Mouse (Mus musculus): ENCODE results near the gene Retreg1. TPM values are rescaled to one million over a fixed set of nuclear protein-coding genes. Genes with fewer than 3 reads are reported as not detected.

Retreg1 gene
- total RNA-seq, 1 experiment = 7.1 TPM

DNA sequence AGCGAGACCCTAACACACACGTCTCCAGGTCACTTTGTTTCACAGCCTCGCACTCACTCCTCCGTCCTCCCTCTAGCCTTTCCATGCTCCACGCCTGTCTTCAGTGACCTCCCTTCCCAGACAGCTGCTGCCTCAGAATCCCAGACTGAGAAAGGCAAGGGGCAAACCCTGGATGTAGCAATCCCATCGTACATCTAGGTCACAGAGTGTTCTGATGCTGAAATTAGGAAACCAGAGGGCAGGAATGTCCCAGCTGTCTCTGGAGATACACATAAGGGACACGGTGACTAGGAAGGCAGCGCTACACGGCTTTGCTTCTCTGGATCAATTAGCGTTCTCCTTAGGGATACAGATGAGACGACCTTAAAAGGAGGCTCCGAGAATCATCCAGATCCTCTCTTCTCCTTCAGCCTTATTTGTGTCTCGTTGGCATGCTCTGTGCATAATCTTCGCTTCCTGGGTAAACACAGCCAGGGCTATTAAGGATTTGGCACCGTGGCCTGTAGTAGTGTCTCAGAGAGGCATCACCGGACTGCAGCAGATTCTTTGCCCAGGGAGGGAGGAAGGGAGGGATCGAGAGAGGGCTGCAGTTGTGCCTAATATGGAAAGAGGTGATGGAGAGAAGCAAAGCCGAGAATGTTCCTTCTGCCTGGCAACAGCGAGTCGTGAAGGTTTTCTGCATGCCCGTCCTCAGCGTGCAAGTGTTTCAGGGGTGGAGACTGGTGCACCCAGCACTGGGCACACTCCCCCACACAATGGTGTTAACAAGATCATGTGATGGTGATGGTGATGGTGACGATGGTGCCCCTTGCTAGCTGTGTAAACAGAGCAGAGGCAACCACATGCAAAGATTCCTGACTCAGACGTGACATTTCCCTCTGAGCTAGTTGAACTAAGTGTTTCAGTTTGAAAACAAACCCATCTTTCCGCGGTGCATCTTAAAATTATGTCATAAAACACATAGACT, 105.6 kb downstream of the Retreg1 start:
- in situ Hi-C loops (cut with MboI; ENCODE audit: low sequenced_read_pairs in 2 of 2, unreplicated experiment in 2 of 2) = no loop called here
- H3K9ac ChIP-seq (ENCODE audit: insufficient read depth, low read depth, low read length, poor library complexity, severe bottlenecking) = no peak overlapping the region

DNA sequence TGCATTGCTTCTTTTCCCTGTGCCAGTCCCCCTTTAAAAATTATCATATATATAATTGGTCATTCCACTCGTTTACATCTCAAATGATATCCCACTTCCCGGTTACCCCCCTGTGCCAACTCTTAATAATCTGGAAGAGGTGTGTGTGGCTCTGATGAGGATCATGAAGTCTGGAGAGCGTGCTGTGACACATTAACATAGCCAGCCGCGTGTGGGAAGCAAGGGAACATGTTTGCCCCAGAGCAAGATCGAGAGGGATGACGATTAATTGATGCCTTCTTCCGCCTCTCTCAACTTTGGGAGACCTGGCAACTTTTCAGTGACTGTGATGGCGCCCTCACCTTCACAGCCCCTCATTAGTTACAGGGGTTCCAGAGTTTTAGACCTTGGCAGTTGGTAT, 106.7 kb downstream of the Retreg1 start:
- Histone ChIP-seq H3K27ac (ENCODE audit: insufficient read depth, low read depth, low read length, poor library complexity, severe bottlenecking) (no peak overlapping the region), H3K4me1 (ENCODE audit: control insufficient read depth in 2 of 2, insufficient read depth in 2 of 2, low read length in 2 of 2, poor library complexity in 1 of 2) (no peaks in the 10 kb centered on the region), H3K9ac (ENCODE audit: insufficient read depth, low read depth, low read length, poor library complexity, severe bottlenecking) (no peak overlapping the region), H3K4me3 (ENCODE audit: insufficient read depth in 1 of 2, low read depth in 1 of 2, low read length in 2 of 2, poor library complexity in 1 of 2, severe bottlenecking in 1 of 2) (no peak overlapping the region), H3K9me3 (ENCODE audit: control insufficient read depth, insufficient read depth, low read depth, low read length) (no peaks in the 10 kb centered on the region), H3K36me3 (ENCODE audit: control insufficient read depth, insufficient read depth, low read length, poor library complexity, severe bottlenecking) (no peaks in the 10 kb centered on the region)
- in situ Hi-C loops (cut with MboI; ENCODE audit: low sequenced_read_pairs in 2 of 2, unreplicated experiment in 2 of 2) = loop anchor here in 1 of 2 experiments (10.0 kb wide), 1 partner anchor 145 kb away; no protein-coding TSS in a partner anchor
- no peak for TF ChIP-seq ZC3H11A (IDR thresholded peaks at IDR 0.05; ENCODE audit: borderline replicate concordance, low read depth, low read length)
- TF ChIP-seq ZNF384 (IDR thresholded peaks at IDR 0.05; ENCODE audit: low read depth, low read length) = no peak
- no peak for TF ChIP-seq MAFK (IDR thresholded peaks at IDR 0.05; ENCODE audit: insufficient read depth, low read depth, low read length)
- TF ChIP-seq HCFC1 (IDR thresholded peaks at IDR 0.05; ENCODE audit: borderline replicate concordance, insufficient read depth, low read length) = no peak
- no peak for TF ChIP-seq CHD2 (IDR thresholded peaks at IDR 0.05; ENCODE audit: low read depth, low read length)
- DNase-seq (ENCODE audit: low read depth, low spot score) = no peak

More for the DNA sequence above, 105.6 kb downstream of the Retreg1 start:
- TF ChIP-seq CHD2 (IDR thresholded peaks at IDR 0.05; ENCODE audit: low read depth, low read length) = no peak
- no peak for TF ChIP-seq HCFC1 (IDR thresholded peaks at IDR 0.05; ENCODE audit: borderline replicate concordance, insufficient read depth, low read length)
- TF ChIP-seq ZNF384 (IDR thresholded peaks at IDR 0.05; ENCODE audit: low read depth, low read length) = no peak
- TF ChIP-seq ZC3H11A (IDR thresholded peaks at IDR 0.05; ENCODE audit: borderline replicate concordance, low read depth, low read length) = no peak
- no peaks in the 10 kb centered on the region for H3K9me3 ChIP-seq (ENCODE audit: control insufficient read depth, insufficient read depth, low read depth, low read length)
- no peaks in the 10 kb centered on the region for H3K36me3 ChIP-seq (ENCODE audit: control insufficient read depth, insufficient read depth, low read length, poor library complexity, severe bottlenecking)
- H3K4me3 ChIP-seq (ENCODE audit: insufficient read depth in 1 of 2, low read depth in 1 of 2, low read length in 2 of 2, poor library complexity in 1 of 2, severe bottlenecking in 1 of 2) = no peak overlapping the region
- no peak overlapping the region for H3K27ac ChIP-seq (ENCODE audit: insufficient read depth, low read depth, low read length, poor library complexity, severe bottlenecking)
- no peak for DNase-seq (ENCODE audit: low read depth, low spot score)
- H3K4me1 ChIP-seq (ENCODE audit: control insufficient read depth in 2 of 2, insufficient read depth in 2 of 2, low read length in 2 of 2, poor library complexity in 1 of 2) = no peaks in the 10 kb centered on the region

DNA sequence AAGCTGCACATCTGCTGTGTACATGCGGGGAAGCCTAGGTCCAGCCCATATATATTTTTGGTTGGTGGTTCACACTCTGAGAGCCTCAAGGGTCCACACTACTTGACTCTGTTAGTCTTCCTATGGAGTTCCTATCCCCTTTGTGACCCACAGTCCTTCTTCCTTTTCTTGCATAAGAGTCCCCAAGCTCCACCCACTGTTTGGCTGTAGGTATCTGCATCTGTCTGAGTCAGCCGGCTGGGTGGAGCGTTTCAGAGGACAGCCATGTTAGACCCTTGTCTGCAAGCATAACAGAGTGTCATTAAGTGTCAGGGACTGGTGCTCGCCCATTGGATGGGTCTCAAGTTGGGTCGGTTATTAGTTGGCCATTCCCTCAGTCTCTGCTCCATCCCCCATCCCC, 107.6 kb downstream of the Retreg1 start:
- Histone ChIP-seq H3K4me3 (ENCODE audit: insufficient read depth in 1 of 2, low read depth in 1 of 2, low read length in 2 of 2, poor library complexity in 1 of 2, severe bottlenecking in 1 of 2) (no peak overlapping the region), H3K27ac (ENCODE audit: insufficient read depth, low read depth, low read length, poor library complexity, severe bottlenecking) (no peak overlapping the region), H3K36me3 (ENCODE audit: control insufficient read depth, insufficient read depth, low read length, poor library complexity, severe bottlenecking) (no peaks in the 10 kb centered on the region), H3K9ac (ENCODE audit: insufficient read depth, low read depth, low read length, poor library complexity, severe bottlenecking) (no peak overlapping the region), H3K9me3 (ENCODE audit: control insufficient read depth, insufficient read depth, low read depth, low read length) (no peaks in the 10 kb centered on the region), H3K4me1 (ENCODE audit: control insufficient read depth in 2 of 2, insufficient read depth in 2 of 2, low read length in 2 of 2, poor library complexity in 1 of 2) (no peaks in the 10 kb centered on the region)
- no peak for TF ChIP-seq MAFK (IDR thresholded peaks at IDR 0.05; ENCODE audit: insufficient read depth, low read depth, low read length)
- DNase-seq (ENCODE audit: low read depth, low spot score) = no peak
- in situ Hi-C loops (cut with MboI; ENCODE audit: low sequenced_read_pairs in 2 of 2, unreplicated experiment in 2 of 2) = loop anchor here in 1 of 2 experiments (10.0 kb wide), 1 partner anchor 146 kb away; no protein-coding TSS in a partner anchor

DNA sequence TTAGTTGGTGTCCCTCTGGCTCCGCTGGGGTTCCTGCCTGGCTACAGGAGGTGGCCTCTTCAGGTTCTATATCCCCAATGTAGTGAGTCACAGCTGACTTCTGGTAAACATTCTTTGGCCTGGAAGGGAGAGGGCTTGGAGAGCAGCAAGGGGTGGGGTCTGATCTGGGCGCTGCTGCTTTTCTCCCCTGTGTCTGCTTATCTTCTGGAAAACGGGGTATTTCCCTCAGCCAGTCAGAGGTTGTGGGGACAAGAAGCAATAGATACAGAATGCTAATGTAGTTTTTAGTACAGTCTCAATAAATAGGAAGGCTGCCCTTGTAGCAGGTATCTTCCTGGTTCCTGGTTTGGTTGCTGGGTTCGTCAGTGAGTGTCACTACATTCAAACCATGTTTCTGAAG, 108.1 kb downstream of the Retreg1 start:
- H3K27ac ChIP-seq (ENCODE audit: insufficient read depth, low read depth, low read length, poor library complexity, severe bottlenecking) = no peak overlapping the region
- H3K9ac ChIP-seq (ENCODE audit: insufficient read depth, low read depth, low read length, poor library complexity, severe bottlenecking) = no peak overlapping the region
- in situ Hi-C loops (cut with MboI; ENCODE audit: low sequenced_read_pairs in 2 of 2, unreplicated experiment in 2 of 2) = loop anchor here in 1 of 2 experiments (10.0 kb wide), 1 partner anchor 146 kb away; no protein-coding TSS in a partner anchor
- no peak for TF ChIP-seq ZNF384 (IDR thresholded peaks at IDR 0.05; ENCODE audit: low read depth, low read length)
- TF ChIP-seq MAFK (IDR thresholded peaks at IDR 0.05; ENCODE audit: insufficient read depth, low read depth, low read length) = no peak
- no peak for TF ChIP-seq HCFC1 (IDR thresholded peaks at IDR 0.05; ENCODE audit: borderline replicate concordance, insufficient read depth, low read length)
- TF ChIP-seq CHD2 (IDR thresholded peaks at IDR 0.05; ENCODE audit: low read depth, low read length) = no peak
- DNase-seq (ENCODE audit: low read depth, low spot score) = no peak
- no peaks in the 10 kb centered on the region for H3K9me3 ChIP-seq (ENCODE audit: control insufficient read depth, insufficient read depth, low read depth, low read length)
- H3K4me3 ChIP-seq (ENCODE audit: insufficient read depth in 1 of 2, low read depth in 1 of 2, low read length in 2 of 2, poor library complexity in 1 of 2, severe bottlenecking in 1 of 2) = no peak overlapping the region
- H3K36me3 ChIP-seq (ENCODE audit: control insufficient read depth, insufficient read depth, low read length, poor library complexity, severe bottlenecking) = no peaks in the 10 kb centered on the region
- H3K4me1 ChIP-seq (ENCODE audit: control insufficient read depth in 2 of 2, insufficient read depth in 2 of 2, low read length in 2 of 2, poor library complexity in 1 of 2) = no peaks in the 10 kb centered on the region
